Mouse (Mus musculus): ENCODE measurements around the gene Dph1.

The Dph1 gene

DNA sequence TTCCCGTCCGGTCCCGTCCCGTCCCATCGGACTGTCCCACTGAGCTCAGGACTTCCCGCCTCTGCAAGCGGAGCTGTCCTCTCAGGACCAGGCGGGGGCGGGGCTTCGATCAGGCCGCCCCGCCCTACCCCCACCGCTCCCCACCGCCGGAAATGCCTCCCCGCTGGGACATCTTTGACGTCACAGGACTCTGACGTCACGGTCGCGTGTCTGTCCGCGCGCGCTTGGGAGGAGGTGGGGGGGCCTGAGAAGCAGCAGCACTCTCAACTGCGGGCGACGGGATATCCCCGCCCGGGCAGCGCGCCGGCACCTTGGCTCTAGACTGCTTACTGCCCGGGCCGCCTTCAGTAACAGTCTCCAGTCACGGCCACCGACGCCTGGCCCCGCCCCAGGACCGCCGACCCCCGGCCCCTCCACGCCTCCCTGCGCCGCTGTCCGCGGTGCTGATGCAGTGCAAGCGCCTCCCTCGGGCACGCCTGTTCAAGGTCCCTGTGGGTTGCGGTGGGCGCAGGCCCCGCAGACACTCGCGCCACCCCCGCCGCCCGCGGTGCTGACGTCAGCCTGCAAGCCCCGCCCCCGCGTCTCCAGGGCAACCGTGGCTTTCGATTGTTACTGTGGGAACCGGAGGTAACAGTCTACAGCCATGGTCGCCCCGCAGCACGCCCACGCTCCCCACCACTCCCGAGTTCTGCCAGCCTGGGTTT, 17.8 kb downstream of the Dph1 start:
- peak; percentile 99 to 100 for DNase-seq

DNA sequence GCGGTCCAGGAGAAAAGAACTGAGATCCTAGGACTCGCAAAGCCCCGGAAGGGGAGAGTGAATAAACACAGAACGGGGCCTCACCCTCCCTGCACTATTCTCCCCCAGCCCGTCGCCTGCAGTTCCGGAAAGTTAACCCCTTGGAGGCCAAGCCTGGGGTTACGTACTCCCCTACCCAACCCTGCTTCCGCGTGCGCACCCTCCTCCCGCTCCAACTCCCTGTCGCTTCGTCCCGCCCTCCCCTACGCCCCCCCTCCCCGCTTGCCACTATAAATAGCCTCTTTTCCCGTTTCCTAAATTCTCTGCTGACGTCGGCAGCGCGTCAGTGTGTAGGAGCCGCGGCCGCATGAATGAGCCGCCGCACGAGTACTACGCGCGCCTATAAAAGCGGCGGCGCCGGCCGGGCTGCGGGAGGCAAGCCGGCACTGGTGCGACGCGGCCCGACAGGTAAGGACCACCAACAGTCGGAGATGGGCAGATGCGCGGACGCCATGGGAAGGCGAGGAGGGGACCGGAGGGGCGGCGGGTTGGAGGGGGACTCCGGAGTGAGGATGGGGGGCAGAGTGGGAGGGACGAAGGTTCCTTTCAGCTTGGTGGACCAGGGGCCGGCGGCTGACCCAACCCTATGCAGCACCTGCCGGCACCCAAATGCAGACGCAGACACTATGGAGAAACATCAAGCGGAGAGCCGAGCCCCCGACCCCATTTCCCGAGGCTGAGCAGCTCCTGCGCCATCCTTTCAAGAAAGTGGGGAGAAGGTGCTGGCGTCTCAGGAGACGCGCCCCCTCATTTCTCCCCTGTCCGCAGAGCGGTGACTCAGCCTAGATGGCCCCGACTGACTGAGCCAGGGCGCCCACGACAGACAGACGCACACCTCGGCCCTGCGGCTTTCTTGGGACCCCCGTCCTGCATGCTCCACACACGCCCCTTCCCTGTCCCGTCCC, 18.6 kb downstream of the Dph1 start:
- DNase-seq, result peak; percentile 50 to 57

DNA sequence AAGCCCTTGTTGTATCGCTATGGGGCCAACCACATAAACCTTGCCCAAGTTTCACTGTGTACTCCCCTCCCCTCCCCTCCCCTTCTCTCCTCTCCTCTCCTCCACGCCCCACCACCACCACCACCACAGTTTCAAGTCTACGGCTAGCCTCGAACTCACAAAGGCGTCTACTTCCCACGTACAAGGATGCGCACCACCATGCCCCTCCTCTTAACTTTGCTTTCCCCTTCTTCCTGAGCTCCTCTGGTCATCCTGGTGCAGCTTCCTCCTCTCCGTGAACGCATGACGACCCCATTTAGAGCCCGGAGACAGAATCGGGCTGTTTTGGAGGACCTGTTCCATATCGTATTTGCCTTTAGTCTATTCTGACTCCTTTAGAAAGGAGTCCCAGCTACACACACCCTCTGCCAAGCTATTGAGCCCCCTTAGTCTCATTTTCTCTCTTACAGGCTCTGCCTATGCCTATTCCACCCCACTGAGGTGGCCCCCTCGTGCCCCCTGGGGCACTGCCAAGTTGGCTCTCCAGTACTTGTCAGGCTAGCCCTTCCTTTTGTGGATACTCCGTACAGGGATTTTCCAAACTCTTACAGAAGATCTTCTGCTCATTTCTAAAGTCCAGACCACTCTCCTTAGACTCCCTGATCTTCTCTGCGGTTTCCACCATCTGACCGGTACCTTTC, 19.7 kb downstream of the Dph1 start:
- peak; percentile 20 to 26 for DNase-seq

DNA sequence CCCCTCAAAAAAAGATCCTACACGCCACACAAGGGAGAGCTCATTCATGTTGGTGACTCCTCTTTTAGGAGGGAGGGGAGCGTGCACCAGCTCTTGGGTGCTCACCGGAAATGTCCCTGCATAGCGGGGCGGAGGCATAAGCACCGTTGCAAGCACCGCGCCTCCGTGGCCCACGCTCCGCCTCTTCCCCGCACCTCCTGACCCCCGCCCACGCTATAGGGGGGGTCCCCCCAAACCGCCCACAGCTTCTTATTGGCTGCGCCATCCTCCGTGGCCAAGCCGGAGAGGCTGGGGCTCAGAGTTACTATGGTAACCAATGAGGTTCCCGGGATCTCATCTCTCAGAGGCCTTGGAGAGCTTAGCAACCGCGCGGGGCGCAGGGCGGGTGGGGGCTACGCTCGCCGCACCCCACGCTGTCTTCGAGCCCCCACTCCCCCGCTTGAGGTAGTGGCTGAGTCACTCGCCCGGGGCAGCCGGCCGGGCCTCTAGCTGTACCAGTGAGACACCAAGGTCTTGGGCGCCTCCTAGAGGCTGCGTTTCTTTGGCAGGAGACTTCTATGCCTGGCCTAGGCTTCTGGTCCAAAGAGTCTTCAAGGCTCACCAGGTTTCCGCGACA, 20.8 kb downstream of the Dph1 start:
- DNase-seq, result peak; percentile 93

DNA sequence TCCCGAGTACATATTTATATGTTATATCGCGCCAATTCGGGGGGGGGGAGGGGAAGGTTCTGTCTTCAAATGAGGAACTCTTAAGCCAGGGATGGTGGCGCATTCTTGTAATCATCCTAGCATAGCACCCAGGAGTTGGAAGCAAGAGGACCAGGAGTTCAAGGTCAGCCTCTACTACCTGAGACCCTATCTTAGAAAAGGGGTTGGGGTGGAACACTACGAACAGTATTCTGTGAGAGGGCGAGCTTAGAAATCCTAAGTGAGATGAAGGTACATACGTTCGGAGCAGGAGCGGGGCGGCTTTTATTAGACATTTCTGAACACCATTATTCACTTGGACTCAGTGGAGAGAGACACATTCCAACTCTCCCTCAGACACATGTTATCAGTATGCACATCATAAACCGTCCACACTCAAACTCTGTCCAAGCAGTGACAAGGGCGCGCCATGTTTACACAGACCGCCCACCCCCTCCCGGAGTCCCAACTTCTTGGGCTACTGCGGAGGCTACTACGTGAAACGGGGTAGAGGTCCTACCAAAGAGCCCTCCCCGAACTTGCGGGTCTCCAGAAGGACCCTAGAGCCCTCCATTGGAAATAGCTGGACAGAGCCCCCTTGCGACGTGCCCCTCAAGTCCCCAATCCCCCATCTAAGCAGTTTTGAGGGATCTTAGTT, 21.5 kb downstream of the Dph1 start, which contains the start of gene Hic1:
Gene Hic1, minus strand, starts transcription at position 115 of the 676 bp plus-strand sequence.
- DNase-seq, result peak in 1 of 2 experiments; percentile 24

DNA sequence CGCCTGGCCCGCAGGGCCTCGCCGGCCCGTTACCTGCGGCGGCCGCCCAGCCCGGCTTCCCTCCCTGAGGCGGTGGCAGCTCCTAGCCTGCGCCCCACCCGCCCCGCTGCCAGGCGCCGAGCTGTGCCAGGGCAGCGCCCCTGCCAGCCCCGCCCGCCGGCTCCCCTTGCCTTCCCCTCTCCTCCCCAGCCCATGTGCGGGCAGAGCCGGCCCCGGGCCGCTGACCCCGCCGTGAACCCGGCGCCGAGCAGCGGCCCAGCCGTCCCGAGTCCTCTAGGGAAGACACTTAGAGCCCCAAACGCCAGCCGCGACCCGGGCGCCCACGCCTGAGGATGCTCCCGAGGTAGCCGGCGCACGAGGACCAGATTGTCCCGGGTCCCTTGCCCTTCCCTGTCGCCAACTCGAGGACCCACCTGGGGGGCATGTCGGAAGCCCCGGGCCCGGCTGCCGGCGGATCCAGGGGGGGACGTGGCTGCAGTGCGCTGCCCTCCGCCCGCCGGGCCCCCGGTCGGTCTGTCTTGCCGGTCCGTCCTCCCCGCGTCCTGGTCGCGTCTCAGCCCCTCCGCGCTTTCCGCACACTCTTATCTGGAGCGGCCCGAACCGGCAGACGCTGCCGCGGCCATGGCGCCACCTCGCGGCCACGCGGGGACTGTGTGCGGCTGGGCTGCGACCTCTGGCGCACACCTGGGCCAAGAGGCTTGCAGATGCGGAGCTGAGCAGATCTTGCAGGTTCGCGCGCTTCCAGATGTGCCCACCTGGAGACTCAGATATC, 22.3 kb downstream of the Dph1 start:
- peak; percentile 92 to 93 for DNase-seq

DNA sequence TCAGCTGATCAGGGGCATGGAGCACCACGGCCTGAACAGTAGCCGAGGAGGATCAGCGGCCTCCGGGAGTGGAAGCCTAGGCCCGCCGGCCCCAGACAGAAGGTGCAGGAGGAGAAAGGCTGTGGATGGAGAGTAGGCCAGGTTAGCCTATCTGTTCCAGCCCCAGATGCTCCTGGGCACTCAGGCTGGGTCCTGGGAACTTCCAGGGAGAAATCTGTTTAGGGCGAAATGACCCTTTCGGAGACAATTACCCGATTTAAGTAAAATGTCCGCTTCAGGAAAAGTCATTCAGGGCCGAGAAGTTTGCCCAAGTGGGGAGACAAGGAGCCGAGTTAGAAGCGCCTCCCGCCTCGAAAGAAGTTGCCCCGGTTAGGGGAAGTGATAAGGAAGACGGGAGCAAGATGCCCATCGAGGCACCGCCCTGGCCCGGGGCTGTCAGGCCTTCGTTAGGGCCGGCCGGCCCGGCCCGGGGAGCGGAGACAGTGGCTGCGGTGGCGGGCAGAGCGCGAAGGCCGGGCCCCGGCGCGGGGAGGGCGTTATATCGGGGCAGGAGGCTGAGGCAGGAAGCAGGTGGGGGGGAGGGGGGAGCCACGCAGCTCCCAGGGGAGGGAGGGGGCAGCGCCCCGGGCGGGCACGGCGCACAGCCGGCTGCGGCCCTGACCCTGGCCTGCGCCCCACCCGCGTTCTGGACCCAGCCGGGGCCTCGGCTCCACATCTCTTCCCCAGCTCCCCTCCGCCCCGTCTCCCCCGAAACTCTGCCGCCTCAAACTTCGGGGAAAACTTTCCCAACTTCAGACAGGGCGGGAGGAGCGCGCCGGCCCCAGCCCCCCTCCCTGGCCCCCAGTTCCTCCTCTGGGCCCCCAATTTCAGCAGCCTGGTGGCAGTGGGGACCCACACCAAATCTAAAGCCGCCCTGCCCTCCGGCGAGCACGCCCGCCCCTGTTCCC, 23.1 kb downstream of the Dph1 start:
- peak in 1 of 2 experiments; percentile 42 for DNase-seq

DNA sequence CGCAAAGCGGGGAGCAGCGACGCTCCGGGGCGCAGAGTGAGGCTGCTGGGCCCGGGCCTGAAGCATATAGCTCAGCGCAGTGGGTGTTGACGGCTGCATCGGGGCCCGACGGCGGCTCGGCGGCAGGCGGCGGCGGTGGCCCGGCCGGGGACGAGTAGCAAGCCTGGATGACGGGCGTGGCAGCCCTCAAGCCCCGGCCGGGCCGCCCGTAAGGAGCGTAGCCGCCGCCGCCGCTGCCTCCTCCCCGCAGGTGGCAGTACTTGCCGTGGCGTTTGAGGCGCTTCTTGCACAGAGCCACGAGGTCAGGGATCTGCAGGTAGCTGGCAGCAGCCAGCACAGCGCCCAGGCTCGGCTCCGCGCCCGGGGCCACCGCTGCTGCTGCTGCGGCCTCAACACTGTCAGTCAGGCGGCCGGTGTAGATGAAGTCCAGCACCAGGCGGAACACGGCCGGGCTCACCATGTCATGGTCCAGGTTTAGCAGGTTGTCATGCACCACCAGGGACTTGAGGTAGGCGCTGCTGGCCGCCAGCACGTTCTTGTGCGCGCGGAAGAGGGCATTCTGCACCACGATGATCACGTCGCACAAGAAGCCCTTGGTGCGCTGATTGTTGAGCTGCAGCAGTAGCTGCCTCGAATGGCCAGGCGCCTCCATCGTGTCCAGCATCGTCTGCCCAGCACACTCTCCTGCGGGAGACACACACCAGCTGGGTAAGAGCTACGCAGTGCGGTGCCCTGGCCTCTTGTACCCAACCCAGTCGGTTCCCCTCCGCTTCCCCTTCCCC, 24.0 kb downstream of the Dph1 start:
- DNase-seq, result peak; percentile 60 to 61

DNA sequence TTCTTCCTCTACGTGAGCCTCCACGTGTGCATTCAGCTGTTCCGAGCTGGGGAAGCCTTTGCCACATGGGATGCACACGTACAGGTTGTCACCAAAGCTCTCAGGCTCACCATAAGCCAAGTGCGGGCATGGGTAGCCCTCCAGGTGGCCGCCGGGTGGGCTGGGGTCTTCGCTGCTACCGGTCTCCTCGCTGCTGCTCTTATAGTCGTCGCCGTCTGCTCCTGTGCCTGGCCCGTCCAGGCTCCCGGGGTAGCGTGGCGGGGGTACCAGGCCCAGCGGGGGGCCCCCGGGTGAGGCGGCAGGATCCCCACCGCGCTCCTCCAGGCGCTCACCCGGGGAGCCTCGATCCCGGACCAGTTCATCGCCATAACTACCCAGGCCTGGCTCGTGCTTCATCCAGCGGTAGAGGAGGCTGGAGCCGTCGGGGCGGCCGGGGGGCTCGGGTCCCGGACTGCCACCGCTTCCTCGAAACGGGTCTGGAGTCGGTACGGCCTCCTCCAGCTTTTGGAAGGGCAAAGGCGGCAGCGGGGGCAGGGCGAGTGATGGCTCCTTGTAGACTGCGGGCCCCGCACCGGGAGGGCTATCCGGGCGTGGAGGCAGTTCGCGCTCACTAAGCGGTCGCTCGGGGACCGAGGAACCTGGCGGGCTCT, 24.7 kb downstream of the Dph1 start:
- no peak for DNase-seq

DNA sequence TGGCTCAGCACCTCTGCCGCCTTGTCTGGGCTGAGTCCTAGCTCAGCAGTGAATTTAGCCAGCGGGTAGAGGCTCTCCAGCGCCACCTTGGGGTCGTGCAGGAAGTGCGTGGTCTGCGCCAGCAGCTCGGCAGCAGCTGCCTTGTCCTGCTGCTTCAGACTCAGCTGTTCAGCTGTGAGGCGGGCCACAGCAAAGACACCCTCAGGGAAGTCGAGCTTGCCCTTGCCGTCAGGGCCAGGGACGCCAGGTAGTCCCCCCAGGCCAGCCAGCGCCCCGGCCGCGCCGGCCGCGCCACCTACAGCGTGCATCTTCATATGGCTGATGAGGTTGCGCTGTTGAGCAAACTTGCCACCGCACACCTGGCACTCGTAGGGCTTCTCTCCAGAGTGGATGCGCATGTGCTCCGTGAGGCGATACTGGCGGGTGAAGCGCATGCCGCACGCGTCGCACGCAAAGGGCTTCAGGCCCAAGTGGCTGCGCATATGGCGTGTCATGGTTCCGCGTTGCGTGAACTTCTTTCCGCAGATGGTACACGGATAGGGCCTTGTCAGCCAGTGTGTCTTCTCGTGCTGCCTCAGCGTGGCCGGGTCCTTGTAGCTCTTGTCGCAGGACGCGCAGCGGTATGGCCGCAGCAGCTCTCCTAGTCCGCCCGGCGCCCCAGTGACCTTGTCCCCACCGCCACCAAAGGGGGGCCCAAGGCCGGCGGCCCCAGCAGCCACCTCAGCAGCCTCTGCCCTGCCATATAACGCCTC, 25.4 kb downstream of the Dph1 start:
- peak; percentile 85 to 86 for DNase-seq

DNA sequence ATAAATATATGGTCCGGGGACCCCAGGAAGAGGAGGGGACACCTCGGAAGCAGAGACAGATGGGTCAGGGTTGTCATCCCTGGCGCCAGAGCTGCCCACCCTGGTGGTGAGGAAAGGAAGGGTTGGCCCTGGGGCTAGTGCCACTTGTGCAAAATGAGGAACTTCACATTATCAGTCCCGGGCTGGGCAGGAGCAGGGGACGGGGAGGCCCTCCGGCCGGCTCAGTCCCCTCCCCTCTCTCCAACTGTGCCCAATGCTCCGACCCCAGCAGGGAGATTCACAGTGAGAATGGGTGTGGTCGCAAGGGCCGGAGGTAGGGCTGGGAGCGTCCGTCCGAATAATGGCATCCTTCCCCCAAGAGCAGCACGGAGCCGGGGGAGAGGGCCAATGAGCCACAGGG, 26.3 kb downstream of the Dph1 start:
- peak; percentile 54 to 55 for DNase-seq

DNA sequence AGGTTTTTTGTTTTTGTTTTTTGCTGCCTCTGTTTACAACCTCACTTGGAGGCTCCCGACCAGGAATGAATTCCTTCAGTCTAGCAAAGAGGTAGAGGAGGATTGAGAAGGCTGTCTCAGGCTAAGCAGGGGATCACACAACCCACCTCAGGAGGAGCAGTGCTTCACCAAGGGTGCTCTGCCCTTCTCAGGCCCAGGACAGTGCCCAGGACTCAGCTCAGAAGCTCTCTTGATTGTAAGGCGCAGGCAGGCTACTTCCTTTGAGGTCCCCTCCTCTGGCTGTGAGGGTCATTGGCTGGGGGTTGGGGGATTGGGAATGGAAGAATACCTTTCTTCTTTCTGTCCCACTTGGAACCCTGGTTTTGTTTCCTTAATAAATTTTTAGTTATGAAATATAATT, 27.0 kb downstream of the Dph1 start:
- DNase-seq, result no peak

DNA sequence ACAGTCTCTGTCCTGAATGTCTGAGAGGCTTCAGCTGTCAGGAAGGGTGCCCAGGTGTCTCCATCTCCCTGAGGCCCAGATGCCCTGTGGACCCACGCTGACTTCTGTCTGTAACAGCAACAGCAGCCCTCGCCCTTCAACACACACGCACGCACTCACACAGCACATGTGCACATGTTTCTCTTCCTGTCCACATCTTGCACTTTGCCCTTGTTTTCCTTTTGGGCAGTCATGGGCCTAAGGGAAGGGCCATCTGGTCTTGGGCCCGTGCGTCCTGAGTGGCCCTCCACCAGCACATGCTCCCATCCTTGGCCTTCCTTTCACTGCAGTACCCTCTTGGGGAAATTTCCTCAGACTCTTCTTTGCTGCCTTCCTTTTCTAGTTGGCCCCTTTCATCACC, 27.7 kb downstream of the Dph1 start:
- no peak for DNase-seq

DNA sequence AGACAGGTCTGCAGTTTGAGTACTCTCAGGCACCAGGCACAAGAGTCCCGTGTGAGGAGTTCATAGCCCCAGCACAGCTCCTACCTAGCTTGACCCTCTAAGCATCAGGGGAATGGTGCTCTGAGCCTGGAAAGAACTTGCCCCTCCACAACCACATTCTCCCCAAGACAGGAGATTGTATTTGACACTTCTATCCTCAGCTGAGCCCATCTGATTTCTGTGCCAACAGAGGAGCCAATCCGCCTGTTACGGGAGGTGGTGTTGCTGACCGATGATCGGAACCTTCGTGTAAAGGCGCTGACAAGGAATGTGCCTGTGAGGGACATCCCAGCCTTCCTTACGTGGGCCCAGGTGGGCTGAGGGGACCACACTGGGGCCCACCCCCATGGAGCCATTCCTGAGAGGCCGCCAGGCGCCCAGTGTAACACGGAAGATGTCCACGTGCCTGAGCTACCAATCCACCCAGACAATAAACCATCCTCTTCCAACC, 28.4 kb downstream of the Dph1 start:
- DNase-seq, result no peak

DNA sequence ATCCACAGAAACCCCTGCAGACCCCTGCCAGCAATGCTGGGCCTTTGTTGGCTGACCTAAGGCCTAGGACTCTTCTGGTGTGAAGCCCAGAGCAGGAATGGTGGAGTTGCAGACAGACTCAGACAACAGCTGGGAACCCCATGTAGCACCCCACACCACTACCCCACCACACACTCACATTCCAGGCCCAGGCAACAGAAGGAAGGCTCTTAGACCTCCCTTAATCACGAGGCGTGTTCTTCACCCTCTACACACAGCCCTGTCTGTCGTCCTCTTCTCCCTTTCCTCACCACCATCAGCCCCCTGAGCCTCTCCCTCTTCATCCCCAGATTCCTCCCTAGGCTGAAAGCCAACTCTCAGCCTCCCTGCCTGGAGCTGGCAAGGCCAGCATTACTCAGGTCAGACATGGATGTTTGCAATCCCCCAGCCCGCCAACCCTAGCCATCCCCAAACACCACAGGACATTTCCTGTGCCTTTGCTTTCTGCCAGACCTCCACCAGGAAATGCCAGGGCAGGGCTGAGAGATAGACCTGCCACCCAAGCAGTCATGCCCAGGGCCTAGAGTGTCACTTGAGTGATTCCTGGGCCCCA, 29.5 kb downstream of the Dph1 start:
- DNase-seq, result no peak

DNA sequence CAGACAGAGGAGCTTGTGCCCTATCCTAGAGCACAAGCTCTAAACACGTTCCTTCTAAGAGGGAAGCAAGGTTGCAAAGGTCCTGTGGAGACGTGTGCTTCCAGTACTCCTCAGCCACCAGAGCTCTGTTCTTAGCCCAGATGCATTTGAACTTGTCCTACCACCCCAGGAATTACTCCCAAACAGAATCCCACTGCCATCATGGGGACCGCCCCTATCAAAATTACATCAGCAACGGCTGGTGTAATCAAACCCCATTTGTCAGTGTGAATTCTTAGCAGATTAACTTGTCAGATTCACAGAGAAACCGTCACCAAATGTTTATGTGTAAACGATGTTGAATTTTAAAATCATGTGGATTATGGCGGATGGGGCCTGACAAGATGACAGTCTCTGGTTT, 30.1 kb downstream of the Dph1 start:
- DNase-seq, result no peak

DNA sequence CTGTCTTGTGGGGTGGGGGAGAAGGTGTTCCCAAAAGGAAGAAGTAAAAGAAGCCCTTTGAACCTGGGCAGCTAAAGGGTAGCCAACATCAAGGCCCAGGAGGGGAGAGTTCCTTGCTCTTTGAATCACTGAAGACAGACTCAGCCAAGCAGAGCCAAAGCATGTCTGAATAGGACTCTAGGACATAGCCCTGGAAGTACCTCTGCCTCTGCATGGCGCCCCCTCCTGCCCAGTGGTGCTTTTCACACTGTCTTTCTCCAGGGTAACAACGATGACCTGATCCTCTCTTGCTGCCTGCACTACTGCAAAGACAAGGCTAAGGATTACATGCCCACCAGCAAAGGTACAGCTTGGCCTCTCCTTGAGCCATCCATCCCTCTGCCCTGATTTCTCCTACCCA, 31.5 kb downstream of the Dph1 start:
- DNase-seq, result peak; percentile 47 to 55

DNA sequence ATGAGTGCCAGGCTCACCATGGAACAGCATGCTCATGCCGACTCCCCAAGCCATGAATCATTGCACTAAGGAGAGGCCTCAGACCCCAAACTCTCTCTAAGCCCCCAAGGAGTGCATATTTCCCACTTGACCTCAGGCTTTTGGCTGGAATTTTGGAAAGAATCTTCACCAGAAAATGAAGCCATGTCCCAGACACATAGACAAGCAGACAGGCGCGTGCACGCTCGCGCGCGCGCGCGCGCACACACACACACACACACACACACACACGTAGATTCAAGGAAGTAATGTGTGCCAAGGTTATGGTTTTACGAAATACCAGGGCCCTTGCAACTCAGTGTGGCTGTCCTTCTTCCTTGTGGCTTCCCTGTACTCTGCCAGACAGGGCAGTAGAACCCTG, 32.6 kb downstream of the Dph1 start:
- DNase-seq, result no peak

Data from B cell, adult 2 months (primary cell).